Mouse (Mus musculus) gastrocnemius, adult 2 months (tissue): ENCODE results near the gene Stat6. TPM values are rescaled to one million over a fixed set of nuclear protein-coding genes. Genes with fewer than 3 reads are reported as not detected.

Experiments
- DNase-seq: peaks from one replicate; pipeline ENCODE4 v3.0.0; 2022
- H3K27ac ChIP-seq: fragments of 200-600 bp; 2 replicates; pipeline ENCODE4 v1.8.1; 2022; ENCODE audit warnings: mild to moderate bottlenecking
- H3K4me3 ChIP-seq: fragments of 200-600 bp; 2 replicates; pipeline ENCODE4 v1.8.1; 2022; ENCODE audit warnings: mild to moderate bottlenecking, moderate library complexity
- CTCF ChIP-seq: fragments of 200-600 bp; IDR thresholded peaks from 2 replicates; pipeline ENCODE4 v1.8.1; 2022; ENCODE audit warnings: antibody characterized with exemption, mild to moderate bottlenecking, moderate library complexity
- intact Hi-C: fragments of 180-260 bp; cut with DNase I; formaldehyde crosslinking; loops from one replicate; pipeline ENCODE4 v1.15.1; 2025
- total RNA-seq, 2 experiments: library from RNA; stranded (reverse); gene quantifications; 2 replicates each; pipeline ENCODE4 v1.2.3; 2021

Stat6 gene
- total RNA-seq, 2 experiments from 2014 or later = 17.1 to 18.9 TPM

GRCm38 (mm10) chr10:127698966-127699365, 56.2 kb downstream of the Stat6 start:
- intact Hi-C loops = no loop called here
- Histone ChIP-seq H3K27ac (no peak overlapping the region), H3K4me3 (no peak overlapping the region)
- no peak for TF ChIP-seq CTCF
- no peak for DNase-seq

GRCm38 (mm10) chr10:127703299-127703698, 60.5 kb downstream of the Stat6 start:
- intact Hi-C loops = no loop called here
- Histone ChIP-seq H3K4me3 (no peak overlapping the region), H3K27ac (no peak overlapping the region)
- TF ChIP-seq CTCF = no peak
- DNase-seq = no peak

- no peak for TF ChIP-seq CTCF
- DNase-seq = no peak
These were observed 61.5 kb downstream of the Stat6 start for GRCm38 (mm10) chr10:127704293-127704692.

GRCm38 (mm10) chr10:127704766-127705220, 62.0 kb downstream of the Stat6 start, which contains the start of gene Myo1a:
Myo1a (plus strand) TSS chr10:127705170.
- DNase-seq = no peak
- TF ChIP-seq CTCF = no peak
- no peak within 1 kb of the TSS for H3K4me3 ChIP-seq
- H3K27ac ChIP-seq = no peak within 1 kb of the TSS
- intact Hi-C loops = no loop called here

More at GRCm38 (mm10) chr10:127704293-127704692, 61.5 kb downstream of the Stat6 start:
- intact Hi-C loops = no loop called here
- no peak overlapping the region for H3K27ac ChIP-seq
- no peak overlapping the region for H3K4me3 ChIP-seq

- intact Hi-C loops = no loop called here
- DNase-seq = no peak
- H3K4me3 ChIP-seq = no peak overlapping the region
- no peak overlapping the region for H3K27ac ChIP-seq
- no peak for TF ChIP-seq CTCF
These were observed 63.0 kb downstream of the Stat6 start for GRCm38 (mm10) chr10:127705783-127706182.

GRCm38 (mm10) chr10:127707721-127708120, 64.9 kb downstream of the Stat6 start:
- no peak overlapping the region for H3K27ac ChIP-seq
- intact Hi-C loops = no loop called here
- no peak for TF ChIP-seq CTCF
- H3K4me3 ChIP-seq = no peak overlapping the region
- DNase-seq = no peak

- no peak overlapping the region for H3K4me3 ChIP-seq
- intact Hi-C loops = no loop called here
- no peak for TF ChIP-seq CTCF
These were observed 66.1 kb downstream of the Stat6 start for GRCm38 (mm10) chr10:127708850-127709370.

GRCm38 (mm10) chr10:127710331-127710730, 67.5 kb downstream of the Stat6 start:
- no peak for DNase-seq
- TF ChIP-seq CTCF = no peak
- intact Hi-C loops = no loop called here
- Histone ChIP-seq H3K27ac (no peak overlapping the region), H3K4me3 (no peak overlapping the region)

More at GRCm38 (mm10) chr10:127708850-127709370, 66.1 kb downstream of the Stat6 start:
- no peak for DNase-seq
- H3K27ac ChIP-seq = no peak overlapping the region

Other genes with a start within 250 kb of the Stat6 start
- gene Stac3, start 141.3 kb upstream of the Stat6 start, total RNA-seq = 100 to 1,000 TPM; 393 to 462 TPM
- 10 to 100 TPM in 1 of 2 experiments, 1 to 10 TPM in 1; 8.1 to 16.5 TPM for gene Ndufa4l2, start 128.0 kb upstream of the Stat6 start, total RNA-seq
- 10 to 100 TPM; 22.7 to 28.9 TPM for gene Shmt2, start 120.5 kb upstream of the Stat6 start, total RNA-seq
- under 1 TPM; 0.17 to 0.23 TPM for gene Nxph4, start 108.4 kb upstream of the Stat6 start, total RNA-seq
- gene Lrp1, start 21.8 kb upstream of the Stat6 start, total RNA-seq = 10 to 100 TPM; 34.6 to 71.3 TPM
- 1 to 10 TPM; 1.5 to 2.1 TPM for gene Nemp1, start 23.9 kb downstream of the Stat6 start, total RNA-seq
- 1 to 10 TPM; 2.8 to 3.2 TPM for gene Nab2, start 25.6 kb downstream of the Stat6 start, total RNA-seq
- not detected for gene Myo1a, start 62.2 kb downstream of the Stat6 start, total RNA-seq
- gene Tac2, start 81.5 kb downstream of the Stat6 start, total RNA-seq = not detected
- 1 to 10 TPM; 6.6 to 7.2 TPM for gene Zbtb39, start 96.6 kb downstream of the Stat6 start, total RNA-seq
- gene Gpr182, start 108.7 kb downstream of the Stat6 start, total RNA-seq = under 1 TPM; 0.22 to 0.36 TPM
- under 1 TPM; 0.05 to 0.06 TPM for gene Rdh1, start 116.7 kb downstream of the Stat6 start, total RNA-seq
- gene Rdh16f1, start 116.8 kb downstream of the Stat6 start, total RNA-seq = not detected
- gene Rdh9, start 133.4 kb downstream of the Stat6 start, total RNA-seq = under 1 TPM; 0.33 to 0.48 TPM
- gene Rdh16, start 158.2 kb downstream of the Stat6 start, total RNA-seq = not detected
- not detected for gene Rdh19, start 206.9 kb downstream of the Stat6 start, total RNA-seq
- not detected for gene Rdh16f2, start 223.5 kb downstream of the Stat6 start, total RNA-seq
- not detected for gene Rdh7, start 245.8 kb downstream of the Stat6 start, total RNA-seq